ENCODE assay signal across 17 mouse cellular contexts in genomic region chr1:60579886-60580285, GRCm38 (mm10). TPM values are rescaled to one million over a fixed set of nuclear protein-coding genes. Genes with fewer than 3 reads are reported as not detected.
DNase-seq lines count a peak whose midpoint lies in the region; ATAC-seq lines count a peak whose summit lies in the region.
"Had no signal": no experiment of that assay in that cellular context is flagged by ENCODE, and none has a peak within 500 bp of the region (broad histone marks: within the 10 kb centered on the region; RNA-seq: fewer than 3 reads in every experiment).

No protein-coding gene starts in this region.

- H3K27ac ChIP-seq in heart, embryonic 12.5 days (ENCODE audit: poor library complexity, severe bottlenecking), result no peak overlapping the region
- H3K27ac ChIP-seq in hindbrain, embryonic 12.5 days, result no peak overlapping the region
- H3K27ac ChIP-seq: forebrain, embryonic 12.5 days; hindbrain, postnatal 0 days; limb, embryonic 13.5 days; stomach, embryonic 15.5 days had no signal

- ATAC-seq in heart, embryonic 12.5 days (ENCODE audit: insufficient number of reproducible peaks, low FRiP score), result no peak
- no peak for ATAC-seq in hindbrain, embryonic 12.5 days (ENCODE audit: low FRiP score)
- ATAC-seq: hindbrain, postnatal 0 days had no signal

- peak; percentile 95 for DNase-seq in heart, adult 11 months
- DNase-seq in CD4-positive helper T cell, adult 2 months (ENCODE audit: low read depth, low spot score), result peak; percentile 8
- peak; percentile 29 for DNase-seq in induced T-regulatory cell, adult 2 months (ENCODE audit: low read depth)
- peak; percentile 29 for DNase-seq in skeletal muscle tissue, adult 2 months (ENCODE audit: low read depth, low spot score)
- DNase-seq in frontal cortex, postnatal 14 days (ENCODE audit: low spot score in 2 of 2), result no peak
- no peak for DNase-seq in adrenal gland, postnatal 36 days
- DNase-seq: cerebellum, postnatal 36 days; gastrocnemius, postnatal 14 days; kidney, postnatal 10 days; layer of hippocampus, postnatal 36 days; right cerebral cortex, postnatal 14 days had no signal

- no peaks in the 10 kb centered on the region for H3K4me1 ChIP-seq in heart, embryonic 12.5 days (replicated peaks)
- no peaks in the 10 kb centered on the region for H3K4me1 ChIP-seq in hindbrain, embryonic 12.5 days
- H3K4me1 ChIP-seq: forebrain, embryonic 12.5 days; limb, embryonic 13.5 days; stomach, embryonic 15.5 days had no signal

- no peaks in the 10 kb centered on the region for H3K27me3 ChIP-seq in heart, embryonic 12.5 days (replicated peaks)
- no peaks in the 10 kb centered on the region for H3K27me3 ChIP-seq in hindbrain, embryonic 12.5 days
- H3K27me3 ChIP-seq: forebrain, embryonic 12.5 days; limb, embryonic 13.5 days; stomach, embryonic 15.5 days had no signal

- H3K9me3 ChIP-seq in heart, embryonic 12.5 days (replicated peaks), result no peaks in the 10 kb centered on the region
- no peaks in the 10 kb centered on the region for H3K9me3 ChIP-seq in hindbrain, embryonic 12.5 days (replicated peaks)
- H3K9me3 ChIP-seq: forebrain, embryonic 12.5 days; limb, embryonic 13.5 days; stomach, embryonic 15.5 days had no signal

- no peaks in the 10 kb centered on the region for H3K36me3 ChIP-seq in heart, embryonic 12.5 days
- no peaks in the 10 kb centered on the region for H3K36me3 ChIP-seq in hindbrain, embryonic 12.5 days
- H3K36me3 ChIP-seq: forebrain, embryonic 12.5 days; limb, embryonic 13.5 days; stomach, embryonic 15.5 days had no signal

- 52% methylated on average over 1 of the region's 1 CpGs for WGBS in heart, embryonic 12.5 days
- 69% methylated on average over 1 of the region's 1 CpGs for WGBS in hindbrain, embryonic 12.5 days

- no peak overlapping the region for H3K4me3 ChIP-seq in heart, embryonic 12.5 days
- H3K4me3 ChIP-seq in hindbrain, embryonic 12.5 days, result no peak overlapping the region
- H3K4me3 ChIP-seq: forebrain, embryonic 12.5 days; limb, embryonic 13.5 days; stomach, embryonic 15.5 days had no signal

- no peak overlapping the region for H3K9ac ChIP-seq in heart, embryonic 12.5 days
- H3K9ac ChIP-seq in hindbrain, embryonic 12.5 days, result no peak overlapping the region
- H3K9ac ChIP-seq: forebrain, embryonic 12.5 days; limb, embryonic 13.5 days; stomach, embryonic 15.5 days had no signal

- H3K4me2 ChIP-seq in heart, embryonic 12.5 days, result no peak overlapping the region
- H3K4me2 ChIP-seq in hindbrain, embryonic 12.5 days (replicated peaks), result no peak overlapping the region
- H3K4me2 ChIP-seq: forebrain, embryonic 12.5 days; limb, embryonic 13.5 days; stomach, embryonic 15.5 days had no signal

RNA-seq across cellular contexts. Expression of gene Raph1, which starts 13.0 kb away (rescaled TPM):
- 72.9 and 76.5 TPM in 2 replicates for polyA plus RNA-seq in heart, embryonic 12.5 days (2016; fragmentation: Nextera tagmentation; extraction: Ambion mirVana)
- total RNA-seq in adrenal gland, postnatal 36 days (2021), result 100 to 1,000 TPM; 104 to 457 TPM
- polyA plus RNA-seq in hindbrain, embryonic 12.5 days (2016; fragmentation: Nextera tagmentation; extraction: Ambion mirVana), result 27.8 and 29.1 TPM in 2 replicates

Comparison
In these comparisons a context has a peak if more than half of its experiments do, and no peak if none do; other contexts are left out.
1. DNase-seq: peak in heart, adult 11 months (single experiment), CD4-positive helper T cell, adult 2 months (single experiment), induced T-regulatory cell, adult 2 months (single experiment) and skeletal muscle tissue, adult 2 months (single experiment); none in frontal cortex, postnatal 14 days (0 of 2) and adrenal gland, postnatal 36 days (0 of 2).